Mouse (Mus musculus) hindbrain, postnatal 0 days (tissue): ENCODE data around the gene Tmem102. TPM values are rescaled to one million over a fixed set of nuclear protein-coding genes. Genes with fewer than 3 reads are reported as not detected.
A peak's percentile ranks its signal among the peaks of the same experiment; 100 is the strongest.

ENCODE experiments used
- ATAC-seq: fragments of 200-750 bp; cut with Nextera tagmentation; 2 replicates; pipeline ENCODE4 v1.8.0; 2017; ENCODE audit warnings: mild to moderate bottlenecking, moderate TSS enrichment, moderate library complexity
- DNase-seq: peaks from one replicate; pipeline ENCODE4 v3.0.0-alpha.2; 2015; ENCODE audit warnings: low spot score
- H3K27ac ChIP-seq: fragments of 300-500 bp; sonication (generic); 2 replicates; pipeline ENCODE4 v1.5.1; 2014; ENCODE audit warnings: mild to moderate bottlenecking
- H3K27me3 ChIP-seq: fragments of 300-500 bp; sonication (generic); 2 replicates; pipeline ENCODE4 v1.6.1; 2014; ENCODE audit warnings: low read length, mixed read lengths; ENCODE audit not compliant: insufficient read depth
- H3K36me3 ChIP-seq: fragments of 300-500 bp; sonication (generic); 2 replicates; pipeline ENCODE4 v1.6.1; 2014; ENCODE audit warnings: low read length, mixed read lengths; ENCODE audit not compliant: insufficient read depth
- H3K4me1 ChIP-seq: fragments of 300-500 bp; sonication (generic); 2 replicates; pipeline ENCODE4 v1.6.1; 2014; ENCODE audit warnings: antibody characterized with exemption, low read length, mixed read lengths; ENCODE audit not compliant: insufficient read depth
- H3K4me2 ChIP-seq: fragments of 300-500 bp; sonication (generic); 2 replicates; pipeline ENCODE4 v1.6.1; 2014; ENCODE audit warnings: low read depth, mild to moderate bottlenecking, low read length, moderate library complexity, mixed read lengths
- H3K4me3 ChIP-seq: fragments of 300-500 bp; sonication (generic); 2 replicates; pipeline ENCODE4 v1.5.1; 2014; ENCODE audit warnings: low read length
- H3K9ac ChIP-seq: fragments of 300-500 bp; sonication (generic); replicated peaks from 2 replicates; pipeline ENCODE4 v1.6.1; 2014; ENCODE audit warnings: mild to moderate bottlenecking, low read length, moderate library complexity, mixed read lengths
- H3K9me3 ChIP-seq: fragments of 300-500 bp; sonication (generic); 2 replicates; pipeline ENCODE4 v1.6.1; 2016; ENCODE audit warnings: low read length, mixed read lengths
- CTCF ChIP-seq: IDR thresholded peaks from 2 replicates; pipeline ENCODE4 v1.5.1; 2016; ENCODE audit warnings: antibody characterized with exemption, control low read depth, low read depth
- WGBS: fragments of 180-500 bp; shearing (Covaris S2); extraction: QIAGEN DNeasy Blood & Tissue Kit; methylation state at CpG from one replicate; pipeline ENCODE4 v1.1.7; 2014; 5-methylcytosine and 5-hydroxymethylcytosine counted together
- polyA plus RNA-seq: library from polyadenylated mRNA; unstranded; fragments of >200 nt; fragmentation: Nextera tagmentation; extraction: Ambion mirVana; gene quantifications from 2 replicates; pipeline ENCODE4 v1.2.1, GENCODE M21; 2015
- total RNA-seq: library from RNA; depleted of rRNA; stranded (reverse); fragments of >200 nt; gene quantifications from 2 replicates; pipeline ENCODE4 v1.2.3, GENCODE M21; 2014; rRNA removed

The Tmem102 gene
- 0.16 and 0.72 TPM in 2 replicates for total RNA-seq
- polyA plus RNA-seq = 1.1 and 1.5 TPM in 2 replicates

- Histone ChIP-seq H3K9me3 (no peaks in the 10 kb centered on the region), H3K36me3 (no peaks in the 10 kb centered on the region), H3K4me2 (peak within 1 kb of the TSS; percentile 95), H3K4me3 (0 out of 2 replicates have a peak within 1 kb of the TSS, but pooled peaks have one; percentile 2), H3K4me1 (peaks cover 20% of the 10 kb centered on the region), H3K27me3 (peaks cover 20% of the 10 kb centered on the region), H3K9ac (peak within 1 kb of the TSS; percentile 9; the same call in 1 of the 2 replicates), H3K27ac (no peak within 1 kb of the TSS)
- DNase-seq (no peak), ATAC-seq (no peak)
- WGBS = 9% methylated on average over 29 of the region's 29 CpGs
- TF ChIP-seq CTCF = no peak
Measured at GRCm38 (mm10) chr11:69804972-69805909, at the start of gene Tmem102. Tmem102 (minus strand) TSS chr11:69805624.

DNA sequence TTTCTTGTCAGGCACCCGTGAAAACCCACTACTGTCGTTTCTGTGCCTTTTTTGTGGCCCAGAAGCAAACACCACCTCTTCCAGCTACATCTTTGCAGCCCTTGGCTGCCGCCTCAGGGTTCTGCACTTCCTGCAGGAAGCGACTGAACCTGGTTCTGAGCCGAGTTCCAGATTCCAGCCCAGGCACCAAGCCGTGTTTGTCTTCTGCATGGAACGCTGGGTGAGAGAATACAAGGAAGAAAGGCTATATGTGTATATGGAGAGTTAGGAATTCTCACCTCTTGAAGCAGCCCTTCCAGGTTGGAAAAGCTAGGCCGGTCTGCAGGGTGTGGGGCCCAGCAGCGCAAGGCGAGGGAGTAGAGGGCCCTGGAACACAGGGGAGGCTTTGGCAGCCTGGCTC, 49.3 kb upstream of the Tmem102 start:
- TF ChIP-seq CTCF = no peak
- H3K9ac ChIP-seq = no peak overlapping the region
- no peak overlapping the region for H3K4me2 ChIP-seq
- 0 out of 2 replicates have a peak, but pooled peaks cover 8% of the 10 kb centered on the region for H3K27me3 ChIP-seq
- no peaks in the 10 kb centered on the region for H3K9me3 ChIP-seq
- no peaks in the 10 kb centered on the region for H3K4me1 ChIP-seq
- 86% methylated on average over 10 of the region's 10 CpGs for WGBS
- no peak overlapping the region for H3K27ac ChIP-seq
- no peak overlapping the region for H3K4me3 ChIP-seq
- H3K36me3 ChIP-seq = peaks cover 17% of the 10 kb centered on the region
- DNase-seq (no peak), ATAC-seq (no peak)

DNA sequence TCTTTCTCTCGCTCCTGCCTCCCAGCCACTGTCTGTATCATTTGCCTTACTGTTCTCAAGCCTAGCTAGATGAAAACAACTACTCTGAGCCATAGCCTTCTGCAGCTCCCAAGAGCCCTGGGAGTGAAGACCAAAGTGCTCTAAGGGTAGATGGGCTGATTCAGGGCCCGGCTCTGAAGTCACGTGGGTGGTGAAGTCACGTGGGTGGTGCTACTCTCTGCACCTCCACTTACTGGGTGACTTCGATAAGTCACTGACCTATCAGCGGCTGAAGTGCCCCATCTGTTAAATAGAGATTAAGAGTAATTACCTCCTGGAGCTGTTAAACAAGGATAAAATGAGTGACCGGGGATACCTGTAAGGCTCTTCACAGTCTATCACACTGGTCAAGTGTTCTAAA, 48.6 kb upstream of the Tmem102 start:
- H3K9ac ChIP-seq = no peak overlapping the region
- H3K27me3 ChIP-seq = 0 out of 2 replicates have a peak, but pooled peaks cover 5% of the 10 kb centered on the region
- H3K9me3 ChIP-seq = no peaks in the 10 kb centered on the region
- H3K4me1 ChIP-seq = no peaks in the 10 kb centered on the region
- ATAC-seq (no peak), DNase-seq (no peak)
- WGBS = 78% methylated on average over 7 of the region's 7 CpGs
- no peak overlapping the region for H3K4me3 ChIP-seq
- TF ChIP-seq CTCF = no peak
- peaks cover 23% of the 10 kb centered on the region for H3K36me3 ChIP-seq
- no peak overlapping the region for H3K27ac ChIP-seq
- no peak overlapping the region for H3K4me2 ChIP-seq

DNA sequence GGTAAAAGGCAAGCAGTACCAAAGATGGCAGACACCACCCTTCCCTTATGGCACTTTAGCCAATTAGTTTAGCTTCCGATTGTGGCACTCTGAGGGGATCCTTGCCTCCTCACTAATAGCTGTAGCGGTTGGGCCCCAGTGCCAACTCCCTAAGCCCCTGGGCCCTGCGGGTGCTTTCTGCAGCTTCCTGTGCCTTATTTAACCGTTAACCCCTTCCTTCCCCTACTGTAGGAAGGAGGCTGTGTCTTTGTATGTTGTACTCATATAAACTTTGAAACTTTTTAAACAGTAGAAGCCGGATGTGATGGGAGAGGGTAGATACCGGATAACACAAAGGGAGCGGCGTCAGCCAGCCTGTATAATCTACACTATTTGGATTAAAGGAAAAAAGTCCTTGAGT, 45.3 kb upstream of the Tmem102 start:
- WGBS = 69% methylated on average over 8 of the region's 8 CpGs
- no peak for ATAC-seq
- peaks cover 29% of the 10 kb centered on the region for H3K36me3 ChIP-seq
- H3K27me3 ChIP-seq = no peaks in the 10 kb centered on the region
- H3K4me2 ChIP-seq = no peak overlapping the region
- H3K9ac ChIP-seq = no peak overlapping the region
- peaks cover 2% of the 10 kb centered on the region for H3K4me1 ChIP-seq
- no peaks in the 10 kb centered on the region for H3K9me3 ChIP-seq
- TF ChIP-seq CTCF = no peak
- DNase-seq = no peak
- no peak overlapping the region for H3K27ac ChIP-seq
- no peak overlapping the region for H3K4me3 ChIP-seq

- DNase-seq (no peak), ATAC-seq (no peak)
- peaks cover 6% of the 10 kb centered on the region for H3K4me1 ChIP-seq
- H3K4me2 ChIP-seq = no peak overlapping the region
- no peaks in the 10 kb centered on the region for H3K9me3 ChIP-seq
- no peak overlapping the region for H3K4me3 ChIP-seq
- no peak overlapping the region for H3K9ac ChIP-seq
- H3K36me3 ChIP-seq = peaks cover 29% of the 10 kb centered on the region
- H3K27ac ChIP-seq = no peak overlapping the region
- no peak for TF ChIP-seq CTCF
- H3K27me3 ChIP-seq = no peaks in the 10 kb centered on the region
- 96% methylated on average over 15 of the region's 15 CpGs for WGBS
Measured at GRCm38 (mm10) chr11:69849884-69850283, 44.5 kb upstream of the Tmem102 start.

DNA sequence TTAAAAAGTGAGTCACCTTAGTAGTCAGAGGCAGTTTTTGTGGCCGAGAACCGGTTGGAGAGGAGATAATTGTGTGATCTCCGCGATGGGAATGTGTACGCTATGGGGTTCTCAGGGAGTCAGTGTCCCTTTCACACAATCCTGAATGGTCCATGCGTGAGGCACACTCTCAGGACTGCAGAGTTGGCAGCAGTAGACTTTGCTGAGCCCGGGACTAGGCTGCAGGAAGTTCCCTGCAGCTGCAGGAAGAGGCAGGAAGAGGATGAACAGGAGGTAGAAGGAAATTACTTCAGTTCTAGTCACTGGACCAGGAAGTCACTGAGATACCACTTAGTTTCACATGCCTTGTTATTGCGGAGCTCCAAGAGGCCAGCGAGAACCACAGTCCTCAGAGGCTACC, 43.7 kb upstream of the Tmem102 start:
- ATAC-seq (no peak), DNase-seq (no peak)
- no peaks in the 10 kb centered on the region for H3K27me3 ChIP-seq
- no peak overlapping the region for H3K9ac ChIP-seq
- H3K4me2 ChIP-seq = no peak overlapping the region
- peaks cover 6% of the 10 kb centered on the region for H3K4me1 ChIP-seq
- H3K36me3 ChIP-seq = peaks cover 29% of the 10 kb centered on the region
- H3K4me3 ChIP-seq = no peak overlapping the region
- no peak overlapping the region for H3K27ac ChIP-seq
- 90% methylated on average over 9 of the region's 9 CpGs for WGBS
- no peaks in the 10 kb centered on the region for H3K9me3 ChIP-seq
- TF ChIP-seq CTCF = no peak

GRCm38 (mm10) chr11:69848021-69848420, 42.6 kb upstream of the Tmem102 start:
- no peak for TF ChIP-seq CTCF
- WGBS = 87% methylated on average over 6 of the region's 6 CpGs
- Histone ChIP-seq H3K4me2 (peak overlapping the region; percentile 92), H3K27me3 (no peaks in the 10 kb centered on the region), H3K9me3 (no peaks in the 10 kb centered on the region), H3K4me1 (peaks cover 6% of the 10 kb centered on the region), H3K27ac (0 out of 2 replicates have a peak overlapping the region, but pooled peaks have one; percentile 93), H3K36me3 (peaks cover 29% of the 10 kb centered on the region), H3K4me3 (no peak overlapping the region), H3K9ac (no peak overlapping the region)
- DNase-seq = no peak
- ATAC-seq = no peak
